Mouse (Mus musculus): Measurements from ENCODE around the gene Uba6. TPM values are rescaled to one million over a fixed set of nuclear protein-coding genes. Genes with fewer than 3 reads are reported as not detected.

Gene Uba6
- polyA plus RNA-seq (2012; rRNA removed) = 6.2 and 6.8 TPM in 2 replicates

GRCm38 (mm10) chr5:86172449-86173161 is at the start of gene Uba6:
Gene Uba6, minus strand, starts transcription at chr5:86172803.
- DNase-seq (ENCODE audit: low spot score) = peak; percentile 97

DNA sequence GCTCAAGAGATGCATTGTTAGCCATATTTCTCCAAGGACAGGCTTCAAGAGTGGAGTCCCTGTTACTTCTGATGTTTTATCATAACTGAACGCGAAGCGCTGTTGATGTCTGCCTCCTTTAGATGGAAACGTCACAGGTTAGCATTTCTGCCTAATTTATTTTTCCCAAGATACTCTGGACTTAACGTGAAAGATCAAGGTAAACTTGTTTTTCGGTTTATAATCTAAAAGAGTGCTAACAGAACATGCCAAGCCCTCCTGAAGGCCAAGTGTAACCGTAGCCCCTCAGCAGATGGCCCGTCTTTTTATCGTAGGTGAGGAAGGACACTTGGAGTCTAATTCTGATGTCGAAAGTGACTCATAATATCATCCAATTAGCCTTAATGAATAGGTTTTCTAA is 25.2 kb upstream of the Uba6 start, which contains the start of gene Gnrhr:
Gene Gnrhr (minus strand): TSS at position 101 of the 400 bp plus-strand sequence.
- DNase-seq (ENCODE audit: low spot score) = no peak

- DNase-seq (ENCODE audit: low spot score) = no peak
These were observed 18.8 kb upstream of the Uba6 start for GRCm38 (mm10) chr5:86191356-86191755.

DNA sequence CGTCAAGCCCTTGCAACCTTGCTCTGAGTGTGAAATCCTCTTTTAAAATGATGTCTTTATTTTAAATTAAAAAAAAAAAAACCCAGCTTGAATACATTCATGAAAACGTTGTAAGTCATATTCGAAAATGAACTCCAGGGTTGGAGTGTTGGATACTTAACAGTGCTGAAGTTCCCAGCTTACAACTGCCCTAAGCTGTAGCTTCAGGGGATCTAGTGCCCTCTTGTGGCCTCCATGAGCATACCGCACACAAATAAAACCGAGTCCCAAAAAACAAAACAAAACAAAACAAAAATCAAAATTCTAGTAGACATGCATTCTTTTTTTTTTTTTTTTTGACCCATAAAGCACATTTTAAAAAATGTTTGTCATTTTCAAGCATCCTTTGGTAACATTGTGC is 18.2 kb upstream of the Uba6 start:
- DNase-seq (ENCODE audit: low spot score) = no peak

DNA sequence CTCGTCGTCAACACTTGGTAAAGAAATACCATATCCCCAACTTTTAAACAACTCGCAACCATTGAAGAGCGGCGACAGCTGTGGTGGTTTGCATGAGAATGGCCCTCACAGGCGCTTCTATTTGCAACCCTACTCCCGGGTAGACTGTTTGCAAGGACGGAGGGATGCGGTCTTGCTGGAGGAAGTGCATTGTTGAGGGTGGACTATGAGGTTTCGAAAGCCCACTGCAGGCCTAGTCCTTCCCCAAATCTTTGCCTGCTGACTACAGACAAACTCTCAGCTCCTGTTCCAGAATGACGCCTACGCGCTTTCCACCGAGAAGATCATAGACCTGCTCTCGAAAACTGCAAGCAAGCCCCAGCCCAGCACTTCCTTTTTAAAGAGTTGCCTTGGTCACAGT is 17.7 kb upstream of the Uba6 start:
- no peak for DNase-seq (ENCODE audit: low spot score)

DNA sequence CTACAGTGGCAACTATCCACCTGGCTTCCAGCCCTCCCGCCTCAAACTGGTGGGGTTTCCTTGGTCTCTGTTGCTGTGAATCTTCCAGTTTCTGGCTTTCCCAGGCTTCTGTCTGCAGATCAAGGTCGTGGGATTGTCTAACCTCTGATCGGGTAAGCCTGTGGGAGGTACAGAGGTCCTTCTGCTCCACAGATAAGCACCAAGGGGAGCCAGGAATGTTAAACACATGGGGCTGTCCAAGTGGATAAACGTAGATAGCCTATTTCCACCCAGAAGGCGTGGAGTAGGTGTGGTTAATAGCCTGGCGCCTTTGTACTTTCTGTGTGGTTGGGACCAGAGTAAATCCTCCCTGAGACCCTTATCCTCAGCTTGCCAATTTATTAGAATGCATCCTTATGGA is 14.8 kb upstream of the Uba6 start:
- no peak for DNase-seq (ENCODE audit: low spot score)

DNA sequence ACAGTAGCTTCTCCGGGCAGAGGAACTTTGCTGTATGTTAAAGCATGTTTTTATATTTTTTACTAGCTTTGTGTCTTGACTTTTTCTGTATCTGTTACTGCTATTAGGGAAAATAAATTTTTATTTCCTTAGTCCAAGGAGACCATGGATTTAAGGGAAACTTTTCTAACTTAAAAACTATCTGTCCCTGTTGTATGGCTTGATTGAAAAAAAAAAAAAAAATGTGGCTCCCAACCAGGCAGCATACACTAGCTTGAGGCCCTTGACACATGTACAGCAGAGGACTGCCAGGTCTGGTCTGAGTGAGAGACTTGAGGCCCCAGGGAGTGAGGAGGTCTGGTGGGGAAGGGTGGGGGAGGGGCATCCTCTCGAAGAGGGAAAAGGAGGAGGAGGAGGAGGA is 1.2 kb upstream of the Uba6 start:
- DNase-seq (ENCODE audit: low spot score) = no peak

DNA sequence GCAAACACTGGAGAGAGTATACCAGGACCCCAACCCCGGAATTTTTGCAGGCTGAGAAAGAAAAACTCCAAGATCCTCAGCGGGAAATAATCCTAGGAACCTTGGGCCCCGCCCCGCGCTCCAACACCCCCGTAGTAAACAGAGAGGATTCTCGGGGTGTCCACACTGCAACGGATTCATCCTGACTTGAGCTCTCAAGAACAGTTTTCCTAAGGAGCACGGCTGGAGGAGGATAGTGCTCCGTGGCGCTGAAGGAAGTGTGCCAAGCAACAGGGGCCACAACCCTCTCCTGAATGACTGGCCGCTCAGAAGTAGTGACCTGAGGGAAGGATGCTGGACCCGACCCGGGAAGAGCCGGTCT is 535 bp downstream of the Uba6 start:
- DNase-seq (ENCODE audit: low spot score) = no peak

- DNase-seq (ENCODE audit: low spot score) = no peak
These were observed 42.8 kb downstream of the Uba6 start for GRCm38 (mm10) chr5:86129828-86130227.

GRCm38 (mm10) chr5:86128749-86129148 is 43.9 kb downstream of the Uba6 start:
- DNase-seq (ENCODE audit: low spot score) = no peak

DNA sequence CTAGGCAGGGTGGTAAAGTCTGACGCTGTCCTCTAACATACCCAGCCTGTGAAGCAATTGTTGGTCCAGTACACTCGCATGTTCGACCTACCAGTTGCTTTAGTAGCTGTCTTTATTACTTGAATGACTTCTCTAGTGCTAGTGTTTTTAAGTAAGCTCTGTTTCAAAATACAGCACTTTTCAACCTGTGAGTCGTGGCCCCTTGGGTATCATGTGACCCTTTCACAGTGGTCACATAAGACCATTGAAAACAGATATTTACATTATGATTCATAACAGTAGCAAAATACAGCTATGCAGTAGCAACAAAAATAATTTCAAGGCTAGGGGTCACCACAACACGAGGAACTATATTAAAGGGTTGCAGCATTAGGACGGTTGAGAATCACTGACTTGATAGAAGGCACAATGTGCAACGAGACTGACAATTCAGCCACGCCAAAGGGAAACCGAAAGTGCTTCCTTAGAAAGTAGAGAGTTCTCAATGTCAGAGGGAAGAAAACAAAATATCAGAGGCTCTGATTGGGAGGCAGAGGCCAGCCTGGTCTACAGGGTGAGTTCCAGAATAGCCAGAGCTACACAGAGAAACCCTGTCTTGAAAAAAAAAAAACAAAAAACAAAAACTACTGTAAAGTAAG is 54.0 kb downstream of the Uba6 start:
- DNase-seq (ENCODE audit: low spot score) = no peak

DNA sequence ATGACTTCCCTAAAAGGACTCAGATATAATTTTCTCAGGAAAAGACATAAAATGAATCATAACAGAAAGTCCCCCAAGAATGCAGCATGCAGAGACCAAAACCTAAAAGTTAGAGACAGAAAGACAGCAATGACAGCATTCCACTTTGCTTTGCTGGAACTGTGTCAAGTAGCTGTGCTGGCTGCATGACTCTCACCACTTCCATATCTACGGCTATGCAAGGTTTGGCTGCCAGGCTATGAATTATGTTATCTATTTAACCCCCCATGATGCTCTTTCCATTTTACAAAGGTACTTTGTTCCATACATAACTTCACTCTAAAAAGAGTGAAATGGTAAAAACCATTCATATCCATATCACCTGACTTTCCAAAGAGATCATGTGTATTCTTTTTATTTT is 58.6 kb downstream of the Uba6 start:
- no peak for DNase-seq (ENCODE audit: low spot score)

GRCm38 (mm10) chr5:86113037-86113436 is 59.6 kb downstream of the Uba6 start:
- DNase-seq (ENCODE audit: low spot score) = no peak

DNA sequence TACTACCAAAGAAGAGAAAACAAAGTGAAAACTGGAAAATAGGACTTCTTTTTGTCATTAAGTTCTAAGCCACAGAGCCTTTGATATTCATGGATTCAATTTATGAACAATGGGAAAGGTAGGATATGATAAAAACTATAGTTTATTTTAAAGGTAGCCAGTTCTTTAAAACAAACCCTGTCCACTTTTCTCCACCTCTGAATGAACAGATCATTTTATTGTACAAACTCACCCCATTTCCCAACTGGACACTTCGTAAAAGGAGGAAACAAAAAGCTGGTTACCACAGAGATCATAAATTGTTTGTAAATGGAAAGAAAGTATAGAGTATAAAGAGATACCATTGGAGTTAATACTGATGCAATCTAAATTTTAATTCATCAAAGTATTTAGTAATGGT is 61.5 kb downstream of the Uba6 start:
- no peak for DNase-seq (ENCODE audit: low spot score)

DNA sequence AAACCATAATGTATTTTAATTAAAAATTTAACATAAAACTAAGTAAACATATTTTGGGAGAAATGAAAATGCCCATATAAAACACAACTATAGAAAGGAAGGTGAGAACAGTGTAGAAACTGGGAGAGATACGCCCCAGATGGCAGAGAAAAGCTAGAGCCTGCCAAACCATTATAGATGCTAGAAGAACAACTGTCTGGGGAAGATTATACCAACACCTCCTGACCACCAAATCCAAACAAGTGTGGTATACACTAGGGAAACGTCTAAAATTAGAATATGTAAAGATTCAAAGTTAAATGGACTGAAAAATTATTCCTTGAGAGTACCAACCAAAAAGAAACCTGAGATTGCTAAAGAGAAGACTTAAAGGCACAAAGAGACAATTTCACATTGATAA is 66.0 kb downstream of the Uba6 start:
- DNase-seq (ENCODE audit: low spot score) = no peak

DNA sequence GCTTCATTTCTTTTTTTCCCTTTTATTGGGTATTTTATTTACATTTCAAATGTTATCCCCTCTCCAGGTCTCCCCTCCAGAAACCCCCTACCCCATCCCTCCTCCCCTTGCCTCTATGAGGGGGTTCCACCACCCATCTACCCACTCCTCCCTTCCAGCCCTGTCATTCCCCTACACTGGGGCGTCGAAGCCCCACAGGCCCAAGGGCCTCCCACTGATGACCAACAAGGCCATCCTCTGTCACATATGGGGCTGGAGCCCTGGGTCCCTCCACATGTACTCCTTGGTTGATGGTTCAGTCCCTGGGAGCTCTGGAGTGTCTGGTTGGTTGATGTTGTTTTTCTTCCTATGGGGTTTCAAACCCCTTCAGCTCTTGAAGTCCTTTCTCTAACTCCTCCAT is 70.4 kb downstream of the Uba6 start:
- DNase-seq (ENCODE audit: low spot score) = no peak

DNA sequence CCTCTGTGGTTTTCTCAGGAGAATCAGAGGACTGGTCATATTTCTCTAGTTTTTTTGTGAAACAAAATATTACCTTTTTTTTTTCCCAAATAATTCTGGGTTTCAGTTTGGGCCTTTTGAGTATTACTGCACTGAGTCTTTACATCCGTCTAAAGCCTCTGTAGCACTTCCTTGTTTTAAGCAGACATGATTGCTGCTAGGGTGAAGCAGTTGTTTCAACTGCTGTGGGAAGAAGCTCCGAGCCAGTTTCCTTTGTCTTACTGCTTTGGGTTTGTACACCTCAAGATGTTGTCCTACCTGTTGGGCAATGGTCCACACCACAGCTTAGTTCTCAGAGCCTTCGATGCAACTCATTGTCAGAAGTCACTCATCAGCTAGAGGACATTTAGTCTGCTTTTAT is 72.0 kb downstream of the Uba6 start:
- DNase-seq (ENCODE audit: low spot score) = no peak

- DNase-seq (ENCODE audit: low spot score) = no peak
These were observed 73.6 kb downstream of the Uba6 start for GRCm38 (mm10) chr5:86098988-86099387.

DNA sequence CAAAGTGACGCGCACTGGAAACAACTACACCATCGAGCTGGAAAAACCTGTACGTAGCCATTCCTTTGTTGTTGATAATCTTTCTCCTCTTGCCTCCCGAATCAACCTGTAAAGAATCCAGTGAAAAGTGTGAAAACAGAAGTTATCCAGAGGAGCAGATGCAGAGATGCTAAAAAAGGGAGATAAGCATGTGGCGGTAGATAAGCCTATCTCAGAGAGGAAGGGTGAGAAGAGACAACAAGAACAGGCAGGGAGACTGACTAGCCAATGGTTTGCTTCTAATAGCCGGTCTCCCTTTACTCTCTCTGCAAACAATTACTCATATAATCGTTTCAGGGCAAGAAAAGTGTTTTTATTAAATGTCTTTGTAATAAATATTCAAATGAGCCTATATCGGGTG is 77.8 kb downstream of the Uba6 start:
- DNase-seq (ENCODE audit: low spot score) = no peak

DNA sequence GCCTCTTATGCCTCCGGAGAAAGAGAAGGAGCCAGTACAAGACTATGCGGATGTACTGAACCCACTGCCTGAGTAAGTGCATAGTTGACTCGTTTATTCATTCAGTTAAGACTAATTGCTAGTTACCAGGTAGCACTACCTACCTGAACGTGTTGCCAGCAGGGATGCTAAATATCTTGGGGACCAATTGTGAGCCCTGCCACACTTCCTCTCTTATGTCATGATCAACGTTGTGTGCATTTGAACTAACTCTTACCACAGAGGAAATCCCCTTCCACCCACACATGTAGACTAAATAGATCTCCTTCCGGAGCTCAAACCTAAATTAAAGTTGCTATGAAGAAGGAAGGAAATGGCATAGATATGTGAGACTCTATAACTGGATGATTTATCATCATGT is 85.9 kb downstream of the Uba6 start:
- no peak for DNase-seq (ENCODE audit: low spot score)

DNA sequence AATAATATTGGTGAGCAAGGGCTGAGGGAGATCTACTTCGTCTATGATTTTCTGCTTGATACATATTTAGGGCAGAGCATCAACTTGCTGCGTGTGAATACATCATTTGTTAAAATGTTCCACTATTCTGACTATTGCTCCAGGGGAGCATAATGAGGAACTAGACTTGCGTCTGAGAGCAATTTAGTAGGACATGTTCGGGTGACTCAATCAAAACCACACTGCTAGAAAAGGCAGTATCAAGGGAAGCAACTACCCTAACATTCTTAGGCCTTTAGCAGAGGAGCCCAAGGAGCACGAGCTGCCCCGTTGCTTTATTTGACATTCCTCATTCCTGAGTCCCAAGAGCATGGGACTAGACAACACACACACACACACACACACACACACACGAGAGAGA is 87.6 kb downstream of the Uba6 start:
- DNase-seq (ENCODE audit: low spot score) = no peak

DNA sequence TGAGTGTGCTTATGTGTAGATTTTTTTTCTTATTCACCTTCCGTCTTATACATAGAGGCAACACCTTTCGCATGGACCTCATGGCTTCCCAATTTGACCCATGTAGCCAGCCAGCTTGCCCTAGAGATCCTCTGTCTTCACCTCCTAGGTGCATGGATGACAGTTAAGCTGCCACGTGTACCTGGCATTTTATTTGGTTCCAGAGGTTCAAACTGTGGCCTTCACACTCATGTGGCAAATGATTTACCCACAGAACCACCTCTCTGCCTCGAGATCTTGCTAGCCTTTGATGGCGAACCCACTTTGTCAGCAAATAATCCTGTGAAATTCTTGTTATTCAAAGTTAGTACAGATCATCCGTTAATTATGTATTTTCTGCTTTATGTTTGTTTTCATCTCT is 88.6 kb downstream of the Uba6 start:
- no peak for DNase-seq (ENCODE audit: low spot score)

GRCm38 (mm10) chr5:86078720-86079334 is 93.8 kb downstream of the Uba6 start:
- DNase-seq (ENCODE audit: low spot score) = no peak
